Mouse (Mus musculus) gastrocnemius, adult 18-20 months (tissue): ENCODE measurements at regions not wholly inside any gene's neighbourhood (a gene's known extent, or its start where the extent isn't known, plus 50 kb on each side); places are given as distances from the start of the nearest gene placed in this dataset. TPM values are rescaled to one million over a fixed set of nuclear protein-coding genes. Genes with fewer than 3 reads are reported as not detected.

Experiments
- microRNA-seq: library from miRNA; unstranded; fragments of <30 nt; microRNA quantifications from one replicate; pipeline ENCODE4 v1.2.0, GENCODE M21; 2021

Small RNA genes in the stretch of these regions (microRNA-seq; reads per million reads assigned to microRNA genes)
- not detected for gene Gm44319
